Mouse (Mus musculus): Measurements from ENCODE around the gene Rb1. TPM values are rescaled to one million over a fixed set of nuclear protein-coding genes. Genes with fewer than 3 reads are reported as not detected.

The Rb1 gene
- total RNA-seq, 2 experiments from 2014 or later = 32.4 to 33.0 TPM

- no peak for DNase-seq (ENCODE audit: low spot score in 2 of 2)
- intact Hi-C loops (cut with DNase I) = no loop called here
Observed at GRCm38 (mm10) chr14:73293616-73294015, 32.0 kb downstream of the Rb1 start.

- DNase-seq (ENCODE audit: low spot score in 2 of 2) = no peak
- intact Hi-C loops (cut with DNase I) = no loop called here
Observed at GRCm38 (mm10) chr14:73292434-73292833, 33.2 kb downstream of the Rb1 start.

- intact Hi-C loops (cut with DNase I) = no loop called here
- DNase-seq (ENCODE audit: low spot score in 2 of 2) = no peak
Observed at GRCm38 (mm10) chr14:73289915-73290314, 35.7 kb downstream of the Rb1 start.

- intact Hi-C loops (cut with DNase I) = no loop called here
- DNase-seq (ENCODE audit: low spot score in 2 of 2) = peak; percentile 9 to 14
Observed at GRCm38 (mm10) chr14:73280996-73281395, 44.6 kb downstream of the Rb1 start.

GRCm38 (mm10) chr14:73279096-73279495 lies 46.5 kb downstream of the Rb1 start:
- no peak for DNase-seq (ENCODE audit: low spot score in 2 of 2)
- intact Hi-C loops (cut with DNase I) = no loop called here

GRCm38 (mm10) chr14:73271807-73272206 lies 53.8 kb downstream of the Rb1 start:
- DNase-seq (ENCODE audit: low spot score in 2 of 2) = peak in 1 of 2 experiments; percentile 18
- intact Hi-C loops (cut with DNase I) = no loop called here

GRCm38 (mm10) chr14:73266166-73266565 lies 59.5 kb downstream of the Rb1 start:
- intact Hi-C loops (cut with DNase I) = no loop called here
- no peak for DNase-seq (ENCODE audit: low spot score in 2 of 2)

GRCm38 (mm10) chr14:73262210-73262609 lies 63.4 kb downstream of the Rb1 start:
- no peak for DNase-seq (ENCODE audit: low spot score in 2 of 2)
- intact Hi-C loops (cut with DNase I) = no loop called here

- no peak for DNase-seq (ENCODE audit: low spot score in 2 of 2)
- intact Hi-C loops (cut with DNase I) = no loop called here
Observed at GRCm38 (mm10) chr14:73258181-73258580, 67.4 kb downstream of the Rb1 start.

GRCm38 (mm10) chr14:73257348-73257747 lies 68.3 kb downstream of the Rb1 start:
- intact Hi-C loops (cut with DNase I) = no loop called here
- DNase-seq (ENCODE audit: low spot score in 2 of 2) = no peak

GRCm38 (mm10) chr14:73255426-73255970 lies 70.1 kb downstream of the Rb1 start:
- intact Hi-C loops (cut with DNase I) = no loop called here
- no peak for DNase-seq (ENCODE audit: low spot score in 2 of 2)

- no peak for DNase-seq (ENCODE audit: low spot score in 2 of 2)
- intact Hi-C loops (cut with DNase I) = no loop called here
Observed at GRCm38 (mm10) chr14:73254412-73254811, 71.2 kb downstream of the Rb1 start.

- DNase-seq (ENCODE audit: low spot score in 2 of 2) = no peak
- intact Hi-C loops (cut with DNase I) = no loop called here
Observed at GRCm38 (mm10) chr14:73253453-73254251, 72.0 kb downstream of the Rb1 start.

- intact Hi-C loops (cut with DNase I) = no loop called here
- DNase-seq (ENCODE audit: low spot score in 2 of 2) = peak; percentile 22 to 30
Observed at GRCm38 (mm10) chr14:73252276-73252675, 73.3 kb downstream of the Rb1 start.

GRCm38 (mm10) chr14:73250056-73250455 lies 75.6 kb downstream of the Rb1 start:
- intact Hi-C loops (cut with DNase I) = no loop called here
- DNase-seq (ENCODE audit: low spot score in 2 of 2) = no peak

- intact Hi-C loops (cut with DNase I) = no loop called here
- DNase-seq (ENCODE audit: low spot score in 2 of 2) = no peak
Observed at GRCm38 (mm10) chr14:73244061-73244597, 81.5 kb downstream of the Rb1 start.

GRCm38 (mm10) chr14:73239857-73240256 lies 85.8 kb downstream of the Rb1 start:
- intact Hi-C loops (cut with DNase I) = loop anchor here (5.0 kb wide), 1 partner anchor 98 kb away; no protein-coding TSS in a partner anchor
- no peak for DNase-seq (ENCODE audit: low spot score in 2 of 2)

- intact Hi-C loops (cut with DNase I) = loop anchor here (5.0 kb wide), 1 partner anchor 97 kb away; no protein-coding TSS in a partner anchor
- DNase-seq (ENCODE audit: low spot score in 2 of 2) = no peak
Observed at GRCm38 (mm10) chr14:73239291-73239690, 86.3 kb downstream of the Rb1 start.

GRCm38 (mm10) chr14:73238498-73239250 lies 86.9 kb downstream of the Rb1 start:
- intact Hi-C loops (cut with DNase I) = loop anchor here (5.0 kb wide), 1 partner anchor 96 kb away; no protein-coding TSS in a partner anchor
- DNase-seq (ENCODE audit: low spot score in 2 of 2) = no peak

GRCm38 (mm10) chr14:73237848-73238321 lies 87.7 kb downstream of the Rb1 start, which contains the start of gene Lpar6:
Lpar6 (plus strand) TSS chr14:73237895.
- intact Hi-C loops (cut with DNase I) = loop anchor here (5.0 kb wide), 1 partner anchor 96 kb away; no protein-coding TSS in a partner anchor
- DNase-seq (ENCODE audit: low spot score in 2 of 2) = peak; percentile 14 to 32

Measured in left cerebral cortex, postnatal 14 days (tissue).